In genomic region chr2:118257094-118257493, GRCm38 (mm10) we compare ENCODE assay signal across 8 mouse cellular contexts. TPM values are rescaled to one million over a fixed set of nuclear protein-coding genes. Genes with fewer than 3 reads are reported as not detected.
DNase-seq lines count a peak whose midpoint lies in the region; ATAC-seq and TF ChIP-seq lines count a peak whose summit lies in the region.

No protein-coding gene starts in this region.

- 59% methylated on average over 8 of the region's 8 CpGs for WGBS in kidney, adult 2 months
- 83% methylated on average over 8 of the region's 8 CpGs for whole genome bisulfite sequencing in hindbrain, embryonic 15.5 days
- 76% methylated on average over 8 of the region's 8 CpGs for WGBS in midbrain, embryonic 13.5 days

- no peaks in the 10 kb centered on the region for H3K36me3 ChIP-seq in kidney, adult 2 months (ENCODE audit: control insufficient read depth, insufficient read depth, low read length)
- H3K36me3 ChIP-seq in hindbrain, embryonic 15.5 days: no peaks in the 10 kb centered on the region
- no peaks in the 10 kb centered on the region for H3K36me3 ChIP-seq in midbrain, embryonic 13.5 days

- no peaks in the 10 kb centered on the region for H3K9me3 ChIP-seq in hindbrain, embryonic 15.5 days
- H3K9me3 ChIP-seq in midbrain, embryonic 13.5 days: no peaks in the 10 kb centered on the region

- no peak for TF ChIP-seq POLR2A in kidney, adult 2 months (IDR thresholded peaks at IDR 0.05; ENCODE audit: low read depth, low read length)

- no peaks in the 10 kb centered on the region for H3K4me1 ChIP-seq in kidney, adult 2 months (ENCODE audit: control insufficient read depth, insufficient read depth, low read length)
- H3K4me1 ChIP-seq in hindbrain, embryonic 15.5 days (replicated peaks): peaks cover 15% of the 10 kb centered on the region; the same call in 1 of the 2 replicates
- peaks cover 5% of the 10 kb centered on the region for H3K4me1 ChIP-seq in midbrain, embryonic 13.5 days (replicated peaks)

- ATAC-seq in hindbrain, embryonic 15.5 days (ENCODE audit: low FRiP score, low read depth): no peak
- ATAC-seq in midbrain, embryonic 13.5 days: no peak; the same call in 1 of the 2 replicates

- H3K4me3 ChIP-seq in kidney, adult 2 months (ENCODE audit: insufficient read depth, low read depth, low read length): no peak overlapping the region
- peak overlapping the region; percentile 46 for H3K4me3 ChIP-seq in hindbrain, embryonic 15.5 days
- peak overlapping the region; percentile 44 for H3K4me3 ChIP-seq in midbrain, embryonic 13.5 days (replicated peaks)

- H3K27me3 ChIP-seq in kidney, adult 2 months (replicated peaks; ENCODE audit: control insufficient read depth, insufficient read depth, low read length): no peaks in the 10 kb centered on the region
- H3K27me3 ChIP-seq in hindbrain, embryonic 15.5 days: no peaks in the 10 kb centered on the region; the same call in 1 of the 2 replicates
- H3K27me3 ChIP-seq in midbrain, embryonic 13.5 days: no peaks in the 10 kb centered on the region

- H3K27ac ChIP-seq in kidney, adult 2 months (ENCODE audit: insufficient read depth, low read depth, low read length): no peak overlapping the region
- no peak overlapping the region for H3K27ac ChIP-seq in hindbrain, embryonic 15.5 days (replicated peaks)
- H3K27ac ChIP-seq in midbrain, embryonic 13.5 days: no peak overlapping the region

- no peak overlapping the region for H3K9ac ChIP-seq in hindbrain, embryonic 15.5 days
- no peak overlapping the region for H3K9ac ChIP-seq in midbrain, embryonic 13.5 days (replicated peaks)

- peak overlapping the region; percentile 71 for H3K4me2 ChIP-seq in hindbrain, embryonic 15.5 days
- peak overlapping the region; percentile 59 for H3K4me2 ChIP-seq in midbrain, embryonic 13.5 days (replicated peaks)

- TF ChIP-seq CTCF in kidney, adult 2 months (conservative IDR thresholded peaks at IDR 0.05; ENCODE audit: insufficient read depth, insufficient read length, low read depth, low read length): no peak

- DNase-seq in kidney, adult 2 months: peak; percentile 16
- DNase-seq in kidney, postnatal 14 days: no peak
- DNase-seq in R1 (ENCODE audit: low read depth, low spot score) (peak; percentile 76), adipocyte (ENCODE audit: low spot score) (no peak)
- no peak for DNase-seq in layer of hippocampus, postnatal 14 days (ENCODE audit: low spot score in 2 of 2)
- DNase-seq in lung, adult 18-20 months: no peak

RNA-seq across cellular contexts. Expression of gene Fsip1, which starts 0.3 kb away (rescaled TPM):
- 0.14 and 0.18 TPM in 2 replicates for polyA plus RNA-seq in kidney, adult 2 months (2012; rRNA removed)
- 2.8 and 3.4 TPM in 2 replicates for polyA plus RNA-seq in hindbrain, embryonic 15.5 days (2015; fragmentation: Nextera tagmentation; extraction: Ambion mirVana)
- 1.6 and 2.2 TPM in 2 replicates for polyA plus RNA-seq in midbrain, embryonic 13.5 days (2015; fragmentation: Nextera tagmentation; extraction: Ambion mirVana)
- total RNA-seq in layer of hippocampus, postnatal 14 days (2021): 1 to 10 TPM in 1 of 2 experiments, under 1 TPM in 1; 0.81 to 1.3 TPM

Comparison
In these comparisons a context has a peak if more than half of its experiments do, and no peak if none do; other contexts are left out.
1. DNase-seq: peak in kidney, adult 2 months (single experiment) and R1 (single experiment); none in kidney, postnatal 14 days (single experiment), adipocyte (single experiment), layer of hippocampus, postnatal 14 days (0 of 2) and lung, adult 18-20 months (0 of 2).